Mouse (Mus musculus): ENCODE results near the gene Lrrc46. TPM values are rescaled to one million over a fixed set of nuclear protein-coding genes. Genes with fewer than 3 reads are reported as not detected.

Lrrc46 gene
- polyA plus RNA-seq, 1 experiment from 2014 or later: 7.5 TPM

DNA sequence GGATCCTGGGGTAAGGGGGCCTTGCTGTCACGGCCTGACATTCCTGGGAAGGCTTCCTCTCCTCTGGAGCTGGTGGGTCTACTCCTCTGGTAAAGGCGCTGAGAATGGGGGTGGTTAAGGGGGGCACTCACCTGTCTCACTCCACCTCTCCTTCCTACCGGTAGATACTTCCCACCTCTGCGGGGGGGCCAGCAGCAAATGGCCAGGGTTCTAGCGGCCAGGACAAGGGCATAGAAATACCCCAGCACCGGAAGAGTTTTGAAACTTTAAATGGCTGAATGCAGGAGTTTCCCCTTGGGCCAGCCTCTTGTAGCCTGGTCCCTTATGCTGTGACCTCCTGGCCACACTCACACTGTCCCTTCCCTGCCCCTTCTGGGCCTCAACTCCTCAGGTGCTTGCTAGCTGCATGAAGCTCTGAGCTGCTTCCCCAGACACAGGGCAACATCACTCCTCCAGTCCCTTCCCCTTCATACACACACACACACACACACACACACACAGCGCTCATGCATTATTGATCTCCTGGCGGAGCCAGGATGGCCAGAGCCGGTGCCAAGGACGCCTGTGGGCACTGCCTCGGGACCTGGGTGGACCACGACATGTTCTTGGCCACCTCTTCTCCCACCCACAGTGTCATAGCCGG lies 9.9 kb upstream of the Lrrc46 start:
- no peaks in the 10 kb centered on the region for H3K9me3 ChIP-seq (ENCODE audit: low read length)
- H3K4me2 ChIP-seq (replicated peaks; ENCODE audit: low read depth, low read length): peak overlapping the region; percentile 83
- 14% methylated on average over 13 of the region's 13 CpGs for WGBS
- peaks cover 22% of the 10 kb centered on the region; the same call in 1 of the 2 replicates for H3K36me3 ChIP-seq (ENCODE audit: insufficient read depth, low read length)
- no peak for TF ChIP-seq CTCF (IDR thresholded peaks at IDR 0.05)
- no peak for TF ChIP-seq EP300 (IDR thresholded peaks at IDR 0.05)
- DNase-seq (ENCODE audit: low spot score) (no peak), ATAC-seq (no peak)
- peak overlapping the region; percentile 48 for H3K4me3 ChIP-seq (ENCODE audit: low read depth, low read length)
- peak overlapping the region; percentile 34 for H3K27ac ChIP-seq (ENCODE audit: low read length)
- peak overlapping the region; percentile 60 for H3K9ac ChIP-seq (replicated peaks; ENCODE audit: low read depth)
- no peaks in the 10 kb centered on the region for H3K27me3 ChIP-seq (replicated peaks; ENCODE audit: insufficient read depth, low read length)
- peaks cover 10% of the 10 kb centered on the region; the same call in 1 of the 2 replicates for H3K4me1 ChIP-seq (ENCODE audit: insufficient read depth, low read depth, low read length)

GRCm38 (mm10) chr11:97050216-97050943 lies 9.2 kb upstream of the Lrrc46 start, which contains the start of gene Osbpl7:
Osbpl7 (plus strand) TSS chr11:97050628.
- H3K36me3 ChIP-seq (ENCODE audit: insufficient read depth, low read length): peaks cover 17% of the 10 kb centered on the region; the same call in 1 of the 2 replicates
- peak within 1 kb of the TSS; percentile 48 for H3K4me3 ChIP-seq (ENCODE audit: low read depth, low read length)
- peak within 1 kb of the TSS; percentile 83 for H3K4me2 ChIP-seq (replicated peaks; ENCODE audit: low read depth, low read length)
- H3K9ac ChIP-seq (replicated peaks; ENCODE audit: low read depth): peak within 1 kb of the TSS; percentile 60
- peak; percentile 89 for DNase-seq (ENCODE audit: low spot score)
- peak; percentile 58 for TF ChIP-seq CTCF (IDR thresholded peaks at IDR 0.05)
- no peak for TF ChIP-seq EP300 (IDR thresholded peaks at IDR 0.05)
- no peaks in the 10 kb centered on the region for H3K27me3 ChIP-seq (replicated peaks; ENCODE audit: insufficient read depth, low read length)
- H3K4me1 ChIP-seq (ENCODE audit: insufficient read depth, low read depth, low read length): peaks cover 10% of the 10 kb centered on the region; the same call in 1 of the 2 replicates
- peak within 1 kb of the TSS; percentile 34 for H3K27ac ChIP-seq (ENCODE audit: low read length)
- 3% methylated on average over 18 of the region's 18 CpGs for WGBS
- no peaks in the 10 kb centered on the region for H3K9me3 ChIP-seq (ENCODE audit: low read length)
- ATAC-seq: peak; percentile 75

GRCm38 (mm10) chr11:97049492-97050085 lies 8.4 kb upstream of the Lrrc46 start:
- WGBS: 69% methylated on average over 6 of the region's 6 CpGs
- Histone ChIP-seq H3K36me3 (ENCODE audit: insufficient read depth, low read length) (peaks cover 9% of the 10 kb centered on the region; the same call in 1 of the 2 replicates), H3K27me3 (replicated peaks; ENCODE audit: insufficient read depth, low read length) (no peaks in the 10 kb centered on the region)

GRCm38 (mm10) chr11:97048090-97048650 lies 7.0 kb upstream of the Lrrc46 start:
- H3K27ac ChIP-seq (ENCODE audit: low read length): no peak overlapping the region
- H3K4me3 ChIP-seq (ENCODE audit: low read depth, low read length): no peak overlapping the region
- H3K36me3 ChIP-seq (ENCODE audit: insufficient read depth, low read length): no peaks in the 10 kb centered on the region
- TF ChIP-seq EP300 (IDR thresholded peaks at IDR 0.05) (0 out of 2 replicates have a peak, but pooled peaks have one; percentile 48), CTCF (IDR thresholded peaks at IDR 0.05) (no peak)
- H3K27me3 ChIP-seq (replicated peaks; ENCODE audit: insufficient read depth, low read length): no peaks in the 10 kb centered on the region
- H3K4me2 ChIP-seq (replicated peaks; ENCODE audit: low read depth, low read length): no peak overlapping the region
- H3K9me3 ChIP-seq (ENCODE audit: low read length): no peaks in the 10 kb centered on the region
- H3K4me1 ChIP-seq (ENCODE audit: insufficient read depth, low read depth, low read length): peaks cover 10% of the 10 kb centered on the region; the same call in 1 of the 2 replicates
- DNase-seq (ENCODE audit: low spot score) (no peak), ATAC-seq (no peak)
- H3K9ac ChIP-seq (replicated peaks; ENCODE audit: low read depth): no peak overlapping the region
- WGBS: 67% methylated on average over 8 of the region's 8 CpGs

More at GRCm38 (mm10) chr11:97049492-97050085, 8.4 kb upstream of the Lrrc46 start:
- TF ChIP-seq EP300 (IDR thresholded peaks at IDR 0.05): no peak
- TF ChIP-seq CTCF (IDR thresholded peaks at IDR 0.05): no peak
- no peak overlapping the region for H3K4me2 ChIP-seq (replicated peaks; ENCODE audit: low read depth, low read length)
- no peaks in the 10 kb centered on the region for H3K9me3 ChIP-seq (ENCODE audit: low read length)
- DNase-seq (ENCODE audit: low spot score) (no peak), ATAC-seq (no peak)
- H3K4me3 ChIP-seq (ENCODE audit: low read depth, low read length): no peak overlapping the region
- peaks cover 10% of the 10 kb centered on the region; the same call in 1 of the 2 replicates for H3K4me1 ChIP-seq (ENCODE audit: insufficient read depth, low read depth, low read length)
- no peak overlapping the region for H3K9ac ChIP-seq (replicated peaks; ENCODE audit: low read depth)
- H3K27ac ChIP-seq (ENCODE audit: low read length): no peak overlapping the region; the same call in 1 of the 2 replicates

- no peaks in the 10 kb centered on the region for H3K27me3 ChIP-seq (replicated peaks; ENCODE audit: insufficient read depth, low read length)
- H3K4me2 ChIP-seq (replicated peaks; ENCODE audit: low read depth, low read length): no peak overlapping the region
- no peaks in the 10 kb centered on the region for H3K36me3 ChIP-seq (ENCODE audit: insufficient read depth, low read length)
- ATAC-seq (no peak), DNase-seq (ENCODE audit: low spot score) (no peak)
- H3K9ac ChIP-seq (replicated peaks; ENCODE audit: low read depth): no peak overlapping the region
- no peaks in the 10 kb centered on the region for H3K4me1 ChIP-seq (ENCODE audit: insufficient read depth, low read depth, low read length)
- no peak overlapping the region for H3K4me3 ChIP-seq (ENCODE audit: low read depth, low read length)
- TF ChIP-seq CTCF (IDR thresholded peaks at IDR 0.05) (peak; percentile 49), EP300 (IDR thresholded peaks at IDR 0.05) (no peak)
- 84% methylated on average over 7 of the region's 7 CpGs for WGBS
- no peaks in the 10 kb centered on the region for H3K9me3 ChIP-seq (ENCODE audit: low read length)
- no peak overlapping the region for H3K27ac ChIP-seq (ENCODE audit: low read length)
Observed at GRCm38 (mm10) chr11:97045861-97046260, 4.7 kb upstream of the Lrrc46 start.

DNA sequence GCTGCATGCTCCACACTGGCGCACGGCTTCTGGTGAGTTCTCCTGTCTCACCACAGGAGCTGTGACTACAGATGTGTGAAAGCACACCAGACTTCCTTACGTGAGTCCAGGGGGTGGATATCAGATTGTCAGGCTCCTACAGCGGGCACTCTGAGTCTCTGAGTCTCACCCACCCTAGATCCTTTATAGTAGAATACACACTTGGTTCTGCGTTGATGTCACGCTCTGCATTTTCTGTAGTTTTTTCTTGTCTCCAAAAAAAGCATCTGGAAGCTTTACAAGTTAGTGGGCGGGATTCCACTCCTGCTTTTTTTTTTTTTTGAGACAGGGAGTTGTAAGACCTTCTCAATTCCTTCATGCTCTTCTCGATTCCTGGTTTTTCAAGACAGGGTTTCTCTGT lies 3.7 kb upstream of the Lrrc46 start:
- Histone ChIP-seq H3K27ac (ENCODE audit: low read length) (no peak overlapping the region), H3K9me3 (ENCODE audit: low read length) (no peaks in the 10 kb centered on the region), H3K4me3 (ENCODE audit: low read depth, low read length) (no peak overlapping the region), H3K36me3 (ENCODE audit: insufficient read depth, low read length) (no peaks in the 10 kb centered on the region), H3K27me3 (replicated peaks; ENCODE audit: insufficient read depth, low read length) (no peaks in the 10 kb centered on the region), H3K9ac (replicated peaks; ENCODE audit: low read depth) (no peak overlapping the region), H3K4me2 (replicated peaks; ENCODE audit: low read depth, low read length) (no peak overlapping the region), H3K4me1 (ENCODE audit: insufficient read depth, low read depth, low read length) (no peaks in the 10 kb centered on the region)
- no peak for ATAC-seq
- no peak for DNase-seq (ENCODE audit: low spot score)
- WGBS: 94% methylated on average over 8 of the region's 8 CpGs
- TF ChIP-seq EP300 (IDR thresholded peaks at IDR 0.05) (no peak), CTCF (IDR thresholded peaks at IDR 0.05) (no peak)

All from lung, postnatal 0 days (tissue).